Mouse (Mus musculus): ENCODE data around the gene Icam5.

DNA sequence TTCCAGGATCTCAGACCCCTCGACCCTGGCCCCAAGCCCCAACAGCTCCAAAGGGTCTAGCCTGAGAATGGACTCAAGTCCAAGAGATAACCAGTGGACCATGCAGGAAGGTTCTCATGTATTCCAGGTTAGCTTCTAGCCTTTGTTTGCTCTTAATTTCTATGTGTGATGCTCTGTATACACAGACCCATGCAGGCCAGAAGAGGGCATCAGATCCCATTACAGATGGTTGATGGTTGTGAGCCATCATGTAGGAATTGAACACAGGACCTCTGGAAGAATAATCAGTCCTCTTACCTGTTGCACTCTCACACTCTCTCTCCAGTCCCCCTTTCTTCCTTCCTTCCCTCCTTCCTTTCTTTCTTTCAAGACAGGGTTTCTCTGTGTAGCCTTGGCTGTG lies 19.5 kb upstream of the Icam5 start:
- TF ChIP-seq CTCF (IDR thresholded peaks at IDR 0.05; ENCODE audit: borderline replicate concordance, insufficient read depth, low read length) (no peak), POLR2A (IDR thresholded peaks at IDR 0.05; ENCODE audit: low read depth, low read length) (no peak)

Data from embryonic fibroblast, embryonic 13.5 days (primary cell).